Mouse (Mus musculus) heart, postnatal 10 days (tissue): ENCODE measurements around the gene Tmc6. TPM values are rescaled to one million over a fixed set of nuclear protein-coding genes. Genes with fewer than 3 reads are reported as not detected.

ENCODE experiments used
- DNase-seq, 2 experiments: peaks; one replicate each; pipeline ENCODE4 v3.0.0; 2021
- intact Hi-C: fragments of 180-260 bp; cut with DNase I; formaldehyde crosslinking; loops from one replicate; pipeline ENCODE4 v1.15.1; 2025
- total RNA-seq, 2 experiments: library from RNA; stranded (reverse); gene quantifications; 2 replicates each; pipeline ENCODE4 v1.2.3; 2021

Gene Tmc6
- total RNA-seq, 2 experiments from 2014 or later: 29.4 to 33.7 TPM

- peak in 1 of 2 experiments; percentile 25 for DNase-seq
- intact Hi-C loops: no loop called here
These were observed 57.2 kb downstream of the Tmc6 start for GRCm38 (mm10) chr11:117724604-117725301.

- DNase-seq: no peak
- intact Hi-C loops: no loop called here
These were observed 63.2 kb downstream of the Tmc6 start for GRCm38 (mm10) chr11:117718838-117719237.

Other genes with a start within 250 kb of the Tmc6 start
- gene Tnrc6c, start 127.9 kb downstream of the Tmc6 start, total RNA-seq: 10 to 100 TPM; 32.2 to 33.9 TPM
- gene Tmc8, start 122 bp downstream of the Tmc6 start, total RNA-seq: 1 to 10 TPM; 4.4 to 6.4 TPM
- not detected for gene 6030468B19Rik, start 15.5 kb upstream of the Tmc6 start, total RNA-seq
- 1 to 10 TPM; 1.5 to 2.5 TPM for gene Gm20708, start 27.5 kb upstream of the Tmc6 start, total RNA-seq
- gene Syngr2, start 27.5 kb upstream of the Tmc6 start, total RNA-seq: 100 to 1,000 TPM; 100 to 105 TPM
- 1 to 10 TPM; 7.4 to 10.0 TPM for gene Afmid, start 43.7 kb upstream of the Tmc6 start, total RNA-seq
- 10 to 100 TPM; 22.9 to 27.9 TPM for gene Tk1, start 43.9 kb upstream of the Tmc6 start, total RNA-seq
- 10 to 100 TPM; 17.4 to 18.4 TPM for gene Birc5, start 67.1 kb upstream of the Tmc6 start, total RNA-seq
- gene Tmem235, start 78.6 kb upstream of the Tmc6 start, total RNA-seq: not detected
- gene Tha1, start 91.3 kb upstream of the Tmc6 start, total RNA-seq: 1 to 10 TPM; 5.1 to 5.7 TPM
- gene Socs3, start 187.8 kb upstream of the Tmc6 start, total RNA-seq: 1 to 10 TPM; 3.7 to 5.8 TPM
- 10 to 100 TPM; 21.2 to 23.7 TPM for gene Pgs1, start 204.1 kb upstream of the Tmc6 start, total RNA-seq